Mouse (Mus musculus) ovary, postnatal 10 days (tissue): ENCODE results near the gene Rom1.

Source experiments
- DNase-seq: peaks from one replicate; pipeline ENCODE4 v3.0.0; 2022; ENCODE audit warnings: low spot score

The Rom1 gene

DNA sequence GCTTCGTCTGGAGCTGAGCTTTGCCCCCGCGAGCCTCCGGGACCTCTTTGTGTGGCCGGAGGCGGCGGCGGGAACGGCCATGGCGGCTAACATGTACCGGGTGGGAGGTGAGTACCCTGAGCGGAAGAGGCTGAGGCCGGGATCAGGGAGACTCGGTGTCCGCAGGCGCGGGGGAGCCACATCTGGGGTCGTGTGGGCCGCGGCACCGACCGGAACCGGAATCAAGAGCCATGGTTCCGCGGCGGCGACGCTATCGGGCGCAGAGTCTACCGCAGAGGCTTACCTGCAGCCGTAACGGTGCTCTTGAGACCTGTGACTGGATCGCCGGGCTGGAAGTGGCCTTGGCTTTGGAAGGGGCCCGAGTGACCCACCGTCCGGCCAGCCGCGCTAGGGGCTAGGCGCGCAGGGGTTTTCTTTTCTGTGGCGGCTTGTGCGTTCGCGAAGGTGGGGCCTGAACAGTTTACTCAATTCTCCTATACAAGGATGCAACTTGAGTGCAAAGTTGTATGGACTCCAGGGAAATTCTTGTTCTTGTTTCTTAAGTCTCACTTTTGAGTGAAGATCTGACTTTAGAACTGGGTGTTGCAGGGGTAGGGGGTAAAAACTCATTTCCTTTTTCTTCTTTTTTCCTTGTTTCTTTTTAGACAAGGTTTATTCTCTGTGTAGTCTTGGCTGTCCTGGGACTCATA is 13.3 kb upstream of the Rom1 start:
- DNase-seq: peak; percentile 27

DNA sequence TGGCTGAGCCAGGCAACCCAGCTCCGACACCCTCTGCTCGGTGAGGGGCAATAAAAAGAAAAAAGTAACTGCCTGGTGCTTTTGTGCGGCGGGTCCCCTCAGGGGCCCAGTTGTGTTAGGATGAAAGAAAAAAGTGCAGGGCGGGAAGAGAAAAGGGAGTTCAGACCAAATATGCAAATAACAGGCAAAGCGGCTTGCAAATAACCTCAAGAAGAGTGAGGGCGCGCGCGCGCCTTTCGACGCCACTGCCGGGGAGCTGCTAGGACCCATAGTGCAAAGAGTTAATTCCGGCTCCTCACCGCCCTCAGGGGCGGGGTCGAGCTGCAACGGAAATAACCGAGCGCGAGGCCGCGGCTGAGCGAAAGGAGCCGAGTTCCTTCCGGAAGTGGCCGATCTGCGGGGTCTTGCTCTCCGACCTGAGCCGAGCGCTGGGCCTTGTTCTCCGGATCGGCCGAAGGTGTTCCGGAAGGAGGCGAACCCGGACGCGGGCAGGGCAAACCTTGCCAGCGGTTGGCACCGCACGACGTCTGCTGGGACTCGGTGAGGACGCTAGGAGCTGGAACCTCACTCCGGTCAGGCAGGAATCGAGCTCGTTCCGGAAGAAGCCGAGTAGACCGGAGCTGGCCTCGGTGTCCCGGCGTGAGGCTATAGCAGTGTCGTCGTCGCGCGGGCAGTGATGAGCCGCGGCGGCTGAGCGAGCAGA is 12.5 kb upstream of the Rom1 start, which contains the start of gene Mta2:
Mta2 (plus strand) TSS at position 361 of the 703 bp plus-strand sequence.
- peak; percentile 92 for DNase-seq

DNA sequence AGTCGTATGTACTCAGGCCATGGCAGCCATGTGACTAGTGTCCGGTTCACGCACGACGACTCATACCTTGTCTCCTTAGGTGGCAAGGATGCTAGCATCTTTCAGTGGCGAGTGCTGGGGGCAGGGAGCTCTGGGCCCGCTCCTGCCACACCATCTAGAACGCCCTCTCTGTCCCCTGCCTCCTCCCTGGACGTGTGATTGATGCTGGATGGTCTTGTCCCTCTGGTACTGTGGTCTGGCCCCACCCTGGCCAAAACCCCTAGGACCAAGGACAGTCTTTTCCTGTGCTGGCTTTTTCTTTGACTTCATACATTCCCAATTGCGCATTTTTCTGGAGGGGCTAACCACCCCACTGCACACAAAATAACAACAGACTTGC is 12.0 kb upstream of the Rom1 start:
- DNase-seq: no peak

DNA sequence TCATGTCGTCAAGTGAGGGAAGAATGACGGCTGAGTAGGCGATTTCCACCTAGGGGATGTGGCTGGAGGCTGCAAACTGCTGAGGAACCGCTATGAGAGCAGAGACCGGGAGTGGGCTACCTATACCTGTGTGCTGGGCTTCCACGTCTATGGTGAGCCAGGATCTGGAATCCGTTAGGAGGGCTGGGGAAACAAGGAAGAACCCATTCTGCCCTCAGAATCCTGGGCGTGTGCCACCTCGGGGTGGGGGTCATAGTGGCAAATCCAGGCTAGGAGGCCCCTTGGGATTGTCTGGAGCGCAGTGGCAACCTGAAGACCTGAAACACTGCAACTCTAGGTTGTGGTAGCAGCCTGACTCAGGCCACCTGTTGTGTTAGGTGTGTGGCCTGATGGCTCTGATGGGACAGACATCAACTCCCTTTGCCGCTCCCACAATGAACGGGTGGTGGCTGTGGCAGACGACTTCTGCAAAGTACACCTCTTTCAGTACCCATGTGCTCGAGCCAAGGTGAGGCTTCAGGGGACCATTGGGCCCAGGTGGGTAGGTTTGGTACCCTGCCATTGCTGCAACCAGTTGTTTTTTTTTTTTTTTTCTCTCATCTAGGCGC is 11.5 kb upstream of the Rom1 start:
- no peak for DNase-seq

DNA sequence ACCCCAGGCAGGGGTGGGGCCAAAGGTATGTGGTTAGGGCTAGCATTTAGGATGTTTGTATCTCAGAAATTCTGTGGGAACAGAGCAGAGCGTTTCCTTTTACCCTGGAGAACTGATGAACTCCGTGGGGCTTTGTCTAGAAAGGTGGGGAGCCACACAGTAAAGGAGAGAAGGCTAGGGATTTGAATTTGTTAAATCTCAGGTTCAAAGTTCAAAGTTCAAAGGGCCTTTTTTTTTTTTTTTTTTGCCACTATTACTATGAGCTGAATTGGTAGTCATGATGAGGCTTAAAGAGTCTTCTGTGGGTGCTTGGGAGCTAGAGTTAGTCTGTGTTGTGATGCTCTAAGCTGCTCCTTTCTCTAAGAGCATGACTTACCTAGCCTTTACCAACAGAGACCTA is 7.6 kb upstream of the Rom1 start:
- DNase-seq: no peak

DNA sequence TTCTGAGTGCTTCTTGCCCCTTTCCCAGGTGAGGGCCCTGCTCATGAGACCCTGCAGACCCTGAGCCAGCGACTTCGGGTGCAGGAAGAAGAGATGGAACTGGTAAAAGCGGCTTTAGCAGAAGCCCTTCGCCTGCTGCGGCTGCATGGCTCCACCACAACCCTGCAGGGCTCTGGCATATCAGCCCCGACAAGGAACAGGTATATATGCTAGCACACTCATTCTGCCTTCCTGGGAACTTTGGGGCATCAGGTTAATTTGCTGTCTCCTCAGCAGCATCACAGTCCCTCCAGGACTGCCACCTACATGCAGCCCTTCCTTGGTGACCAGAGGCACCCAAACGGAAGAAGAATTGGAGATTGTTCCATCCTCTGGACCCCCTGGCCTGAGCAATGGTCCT is 1.6 kb upstream of the Rom1 start:
- DNase-seq: no peak

DNA sequence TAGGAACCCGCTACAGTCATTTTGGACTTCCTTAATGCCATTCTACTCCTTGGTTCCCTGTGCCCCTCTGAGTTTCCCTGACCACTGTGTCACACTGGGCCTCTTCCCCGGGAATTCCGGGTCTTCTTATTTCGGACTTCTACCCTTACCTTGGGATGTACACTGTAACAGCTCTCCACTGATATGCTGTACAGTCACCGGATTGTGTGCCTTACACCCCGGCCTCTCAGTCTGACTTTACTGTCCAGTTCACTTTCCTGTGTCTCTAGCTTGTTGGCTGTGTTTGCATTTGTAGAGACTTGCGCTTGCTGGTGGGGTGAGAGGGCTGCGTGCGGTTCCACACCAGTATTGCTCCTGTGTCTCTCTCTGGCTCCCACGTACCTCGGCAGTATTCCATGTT is 961 bp upstream of the Rom1 start:
- no peak for DNase-seq

DNA sequence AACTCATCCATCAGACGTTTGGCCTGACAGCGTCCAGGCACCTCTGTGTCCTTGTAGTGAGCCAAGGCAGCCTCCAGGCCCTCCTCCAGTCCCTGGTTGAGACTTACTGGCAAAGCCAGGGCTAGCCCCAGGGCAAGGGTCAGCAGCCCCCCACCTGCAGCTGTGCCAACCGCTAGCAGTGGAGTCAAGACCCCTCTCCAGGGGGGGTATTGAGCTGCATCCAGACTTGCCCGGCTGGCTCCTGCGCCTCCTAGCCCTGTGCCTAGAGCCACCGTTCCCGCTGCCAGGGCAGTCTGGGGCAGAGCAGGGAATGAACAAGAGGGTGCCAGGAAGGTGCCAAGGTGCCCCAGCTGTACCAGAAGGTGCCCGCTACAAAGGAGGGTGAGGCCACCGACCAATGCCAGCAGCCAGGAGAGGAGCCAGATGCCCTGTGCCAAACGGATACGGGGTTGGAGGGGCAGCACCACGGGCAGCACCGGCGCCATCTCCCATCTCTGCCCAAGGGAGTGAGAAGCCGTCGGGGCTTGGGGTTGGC is 400 bp downstream of the Rom1 start:
- no peak for DNase-seq

DNA sequence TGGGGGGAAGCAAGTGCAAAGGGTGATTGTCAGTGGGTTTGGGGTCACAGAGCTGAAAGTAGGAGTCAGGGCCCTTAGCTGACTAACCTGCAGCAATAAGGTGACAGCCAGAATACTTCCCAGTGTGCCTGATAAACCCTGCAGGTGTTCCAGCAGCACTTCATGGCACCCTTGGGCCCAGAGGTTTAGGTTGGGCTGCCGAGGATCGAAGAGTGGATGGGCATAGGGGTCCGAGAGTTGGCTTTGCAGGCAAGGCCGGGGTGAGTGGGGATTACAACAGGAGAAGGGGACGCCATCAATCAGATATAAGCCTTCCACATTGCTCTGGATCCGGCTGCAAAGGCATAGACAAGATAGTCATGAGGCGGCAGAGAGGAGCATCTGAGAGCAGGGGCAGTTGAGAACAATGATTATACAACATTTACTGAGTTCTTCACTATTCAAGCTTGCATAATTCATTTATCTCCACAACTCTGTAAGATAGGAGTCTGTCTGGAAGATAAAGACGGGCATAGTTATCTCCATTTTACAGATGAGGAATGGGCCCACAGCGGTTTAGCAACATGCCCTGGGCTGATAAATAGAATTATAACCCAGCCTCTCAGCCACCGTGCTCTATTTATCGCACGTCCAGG is 1.1 kb downstream of the Rom1 start:
- no peak for DNase-seq

DNA sequence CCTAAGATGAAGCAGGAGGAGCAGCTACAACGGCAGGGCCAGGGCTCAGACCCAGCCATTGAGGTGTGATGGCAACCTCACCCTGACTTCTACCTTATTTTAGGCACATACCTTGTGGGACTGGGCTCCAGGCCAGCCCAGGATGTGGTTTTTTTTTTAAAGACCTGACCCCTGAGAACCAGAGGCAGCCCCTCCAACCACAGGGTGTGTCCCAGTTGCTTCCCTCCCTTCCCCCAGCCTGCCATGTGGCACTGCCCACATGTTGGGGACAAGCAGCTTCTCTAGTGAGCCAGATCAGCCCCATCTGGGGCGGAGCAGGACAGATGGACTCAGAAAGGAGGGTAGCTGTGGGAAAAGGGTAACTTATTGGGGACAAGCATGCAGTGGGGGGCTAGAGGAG is 2.4 kb downstream of the Rom1 start:
- DNase-seq: no peak

DNA sequence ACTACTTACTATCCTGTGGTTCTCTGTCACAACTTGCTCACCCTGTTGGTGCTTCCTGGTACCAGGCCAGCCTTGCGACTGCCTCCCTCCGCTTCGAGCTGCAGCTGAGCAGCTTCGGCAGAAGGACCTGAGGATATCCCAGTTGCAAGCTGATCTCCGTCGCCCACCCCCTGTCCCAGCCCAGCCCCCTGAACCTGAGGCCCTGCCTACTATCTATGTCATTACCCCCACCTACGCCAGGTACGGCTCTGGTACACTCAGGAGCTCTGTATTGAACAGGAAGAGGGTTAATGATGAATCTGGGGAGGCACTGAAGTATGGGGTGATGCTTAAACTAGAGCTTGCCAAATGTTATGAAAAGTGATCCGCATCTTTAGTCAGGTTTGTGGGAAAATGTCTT is 7.4 kb downstream of the Rom1 start:
- no peak for DNase-seq

DNA sequence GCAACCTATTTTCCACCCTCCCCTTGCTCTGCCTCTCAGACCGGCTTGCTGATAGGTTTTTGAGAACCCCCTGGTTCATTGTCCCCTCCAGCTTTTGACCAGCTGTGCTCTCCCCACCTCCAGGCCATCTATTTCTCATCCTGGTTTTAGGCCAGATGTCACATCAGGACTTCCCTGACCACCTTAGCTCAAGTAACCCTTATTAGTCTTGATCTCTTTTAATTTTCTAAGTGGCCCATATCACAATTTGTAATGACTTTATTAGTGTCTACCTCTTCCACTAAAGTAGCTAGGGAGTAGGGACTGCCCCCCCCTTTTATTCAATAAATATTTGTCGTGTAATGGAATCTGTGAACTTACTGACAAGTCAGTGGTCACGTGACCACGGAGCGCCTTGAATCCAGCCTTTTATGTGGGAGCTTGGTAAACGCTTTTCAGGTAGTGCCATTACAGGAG is 8.3 kb downstream of the Rom1 start:
- no peak for DNase-seq

DNA sequence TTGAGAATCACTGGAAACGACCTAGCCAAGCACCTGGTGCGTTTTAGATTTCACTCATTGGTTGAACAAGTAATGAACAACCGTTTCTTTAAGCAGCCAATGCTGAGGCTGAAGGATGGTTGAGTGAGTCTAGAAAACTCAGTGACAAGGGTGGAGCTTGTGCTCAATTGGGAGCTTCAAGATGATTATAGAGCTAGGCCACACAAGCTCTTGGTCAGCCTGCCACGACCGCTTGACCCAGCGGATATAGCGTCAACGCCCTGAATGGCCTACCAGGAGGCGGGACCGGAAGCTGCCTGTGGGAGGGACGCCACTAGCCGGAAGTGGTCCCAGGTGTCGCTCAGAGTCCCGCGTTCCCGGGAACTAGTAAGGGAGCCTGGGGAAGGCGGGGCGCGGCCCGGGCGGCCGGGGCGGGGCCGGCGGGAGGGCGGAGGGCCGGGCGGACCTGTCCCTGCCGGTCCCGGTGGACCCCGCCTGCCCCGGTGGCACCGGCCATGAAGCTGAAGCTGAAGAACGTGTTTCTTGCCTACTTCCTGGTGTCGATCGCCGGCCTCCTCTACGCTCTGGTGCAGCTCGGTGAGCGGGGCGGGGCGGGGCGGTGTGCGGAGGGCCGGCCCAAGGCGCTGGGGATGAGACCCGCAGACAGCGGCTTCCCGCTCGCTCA is 9.0 kb downstream of the Rom1 start, which contains the start of gene B3gat3:
B3gat3 (plus strand) TSS at position 302 of the 664 bp plus-strand sequence.
- DNase-seq: peak; percentile 88

DNA sequence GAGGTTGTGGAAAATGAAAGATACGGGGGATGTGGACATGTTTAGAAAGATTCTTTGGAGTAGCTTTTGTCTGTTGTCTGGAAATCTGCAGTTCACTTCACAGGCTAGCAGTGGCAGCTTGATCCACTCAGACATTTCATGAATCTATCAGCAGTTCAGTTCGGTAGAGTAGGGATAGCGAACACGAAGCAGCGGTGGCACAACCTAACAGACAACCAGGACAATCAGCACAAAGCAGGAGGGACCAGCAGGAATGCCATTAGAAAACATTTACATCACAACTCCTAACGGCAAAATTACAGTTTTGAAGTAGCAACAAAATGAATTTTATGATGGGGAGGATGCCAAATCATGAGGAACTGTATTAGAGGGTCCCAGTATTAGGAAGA is 9.5 kb downstream of the Rom1 start:
- DNase-seq: no peak

DNA sequence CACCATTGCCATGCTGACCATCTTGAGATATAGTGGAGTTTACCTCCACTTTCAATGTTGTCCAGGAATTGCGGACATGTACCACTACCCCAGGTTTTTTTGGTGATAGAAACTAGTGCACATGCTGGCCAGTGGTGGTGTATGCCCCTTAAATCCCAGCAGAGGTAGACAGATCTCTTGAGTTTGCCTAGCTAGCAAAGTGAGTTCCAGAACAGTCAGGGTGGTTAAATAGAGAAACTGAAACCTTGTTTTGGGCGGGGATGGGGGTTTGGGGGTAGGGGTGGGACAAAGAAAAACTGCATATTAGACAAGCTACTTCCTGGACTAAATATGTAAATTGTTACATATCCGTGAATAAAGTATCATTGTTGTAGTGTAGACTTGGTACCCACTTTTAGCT is 10.2 kb downstream of the Rom1 start:
- no peak for DNase-seq

DNA sequence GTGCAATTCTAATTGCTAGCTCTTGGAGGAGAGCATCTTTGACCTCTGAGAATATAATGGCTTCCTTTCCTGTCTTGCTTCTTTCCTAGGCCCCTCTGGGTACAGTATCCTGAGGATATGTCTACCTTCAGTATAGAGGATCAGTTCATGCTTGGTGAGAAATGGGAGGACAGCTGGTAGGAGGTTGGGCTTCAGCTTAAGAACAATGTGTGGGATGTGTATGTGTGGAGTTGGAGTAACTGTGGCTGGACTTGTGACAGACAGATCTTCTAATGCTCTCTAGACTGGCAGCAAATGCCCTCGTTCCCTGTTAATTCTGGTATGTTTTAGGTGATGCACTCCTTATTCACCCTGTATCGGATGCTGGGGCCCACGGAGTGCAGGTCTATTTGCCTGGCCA is 14.9 kb downstream of the Rom1 start:
- no peak for DNase-seq

DNA sequence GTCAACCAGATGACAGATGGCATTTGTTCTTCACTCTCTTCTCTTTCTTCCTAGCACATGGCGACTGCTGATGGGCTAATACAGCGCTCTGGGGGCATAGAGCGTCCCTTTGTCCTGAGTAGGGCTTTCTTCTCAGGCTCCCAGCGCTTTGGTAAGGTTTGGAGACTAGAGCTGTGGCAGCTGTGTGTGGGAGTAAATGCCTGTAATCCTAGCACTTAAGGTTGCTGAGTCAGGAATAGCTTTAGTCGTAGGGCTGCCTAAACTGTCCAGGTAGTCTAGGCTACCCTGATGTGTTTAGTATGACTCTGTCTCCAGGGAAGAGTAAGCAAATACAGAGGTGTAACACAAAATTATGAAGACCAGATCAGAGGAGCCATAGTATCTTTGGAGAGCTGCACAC is 17.3 kb downstream of the Rom1 start:
- no peak for DNase-seq

DNA sequence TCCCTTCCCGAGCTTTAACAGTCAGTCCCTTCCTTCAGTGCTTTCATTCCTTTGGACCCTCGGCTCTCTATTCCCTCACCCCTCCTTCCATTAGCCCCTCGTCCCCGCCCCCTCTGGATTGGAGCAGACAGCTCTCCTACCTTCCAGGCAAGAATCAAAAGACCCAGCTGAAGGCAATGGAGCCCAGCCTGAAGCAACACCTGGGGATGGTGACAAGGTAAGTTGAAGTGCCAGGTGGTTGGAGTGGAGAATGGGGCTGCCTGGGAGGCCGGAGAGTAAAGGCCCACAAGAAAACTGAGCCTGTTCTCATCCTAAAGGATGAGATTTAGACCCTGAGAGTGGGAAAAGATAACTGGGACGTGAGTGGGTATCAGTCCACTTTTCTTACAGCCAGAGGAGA is 20.6 kb downstream of the Rom1 start:
- DNase-seq: no peak

DNA sequence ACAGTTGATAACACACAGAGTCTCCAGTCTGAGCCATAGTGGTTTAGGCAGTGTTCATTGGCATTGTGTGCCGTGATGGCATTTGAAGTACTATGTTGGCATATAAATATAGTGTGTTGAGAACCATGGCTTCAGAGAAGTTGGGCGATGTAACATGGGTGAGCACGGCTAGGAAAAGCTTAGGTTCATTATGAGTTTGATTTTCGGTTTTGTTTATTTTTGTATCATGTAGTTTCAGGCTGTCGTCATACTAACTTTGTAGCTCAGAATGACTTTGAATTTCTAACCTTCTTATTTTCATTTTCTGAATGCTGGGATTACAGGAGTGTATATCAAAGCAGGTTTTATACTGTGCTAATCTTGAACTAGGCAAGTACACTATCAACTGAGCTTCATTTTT is 25.7 kb downstream of the Rom1 start:
- DNase-seq: no peak

DNA sequence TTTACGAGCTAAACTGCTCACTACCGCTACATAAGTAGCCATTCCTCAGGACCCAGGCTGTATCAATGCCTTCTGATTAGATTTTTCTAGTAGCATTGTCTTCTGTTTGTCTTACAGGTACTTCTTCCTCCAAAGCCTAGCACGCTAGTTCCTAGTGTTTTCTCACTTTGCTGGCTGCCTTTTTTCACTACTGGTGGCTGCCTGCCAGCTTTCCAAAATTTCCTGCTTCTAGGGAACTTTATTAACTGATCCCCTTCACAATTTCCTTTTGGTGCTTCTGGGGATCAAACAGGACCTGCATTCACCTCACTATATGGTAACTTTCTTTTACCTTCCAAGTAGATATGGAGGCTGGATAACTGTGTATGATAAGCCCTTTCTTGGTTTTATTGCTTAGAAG is 30.1 kb downstream of the Rom1 start:
- DNase-seq: no peak

DNA sequence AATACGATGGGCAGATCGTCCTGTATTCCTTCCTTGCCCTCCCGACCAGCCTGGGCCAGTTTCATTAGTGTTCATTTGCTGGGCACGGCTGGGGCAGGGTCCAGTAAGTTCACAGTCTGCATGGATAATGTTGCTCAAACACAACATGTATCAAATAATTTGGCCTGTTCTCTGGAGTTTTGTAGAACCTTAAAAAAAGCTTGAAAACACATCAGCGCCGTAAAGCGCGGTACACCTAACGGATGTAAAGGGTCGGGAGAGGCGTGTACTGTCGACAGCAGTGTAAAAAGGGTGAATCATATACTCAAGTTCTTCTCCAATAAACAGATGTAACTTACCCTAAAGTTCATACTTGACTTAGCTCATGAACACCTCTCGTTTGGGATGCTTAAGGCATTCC is 30.6 kb downstream of the Rom1 start:
- no peak for DNase-seq

DNA sequence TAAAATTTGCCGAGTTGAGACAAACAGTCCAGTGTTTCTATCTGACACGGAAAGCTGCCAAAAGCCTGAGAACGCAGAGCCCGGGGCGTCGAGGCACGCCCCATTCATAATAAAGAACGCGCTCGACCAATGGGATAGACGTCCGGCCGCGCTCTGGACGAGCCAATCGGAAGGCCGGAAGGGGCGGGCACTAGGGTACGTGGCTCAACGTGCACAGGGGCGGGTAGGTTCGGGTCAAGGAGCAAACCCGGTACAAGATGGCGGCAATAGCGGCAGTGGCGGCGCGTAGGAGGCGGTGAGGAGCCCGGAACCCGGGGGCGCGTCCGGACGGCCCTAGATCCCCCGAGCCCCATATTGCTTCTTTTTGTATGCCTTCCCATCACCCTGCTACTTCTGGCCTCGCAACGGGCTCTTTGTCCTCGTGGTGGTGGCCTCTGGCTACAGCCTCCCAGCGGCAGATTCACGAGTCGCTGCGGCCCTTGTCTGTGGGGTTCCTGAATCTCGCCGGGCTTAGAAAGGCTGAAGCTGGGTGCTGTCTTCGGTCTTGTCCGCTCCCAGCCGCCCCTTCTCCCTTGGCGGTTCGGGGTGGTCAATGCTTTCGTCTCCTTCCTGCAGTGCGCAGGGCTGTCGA is 31.2 kb downstream of the Rom1 start, which contains the start of gene Ganab:
Ganab (plus strand) TSS at position 207 of the 631 bp plus-strand sequence.
- peak; percentile 89 for DNase-seq
